Comparison of ENCODE assay signal across 29 mouse cellular contexts in the genomic region with DNA sequence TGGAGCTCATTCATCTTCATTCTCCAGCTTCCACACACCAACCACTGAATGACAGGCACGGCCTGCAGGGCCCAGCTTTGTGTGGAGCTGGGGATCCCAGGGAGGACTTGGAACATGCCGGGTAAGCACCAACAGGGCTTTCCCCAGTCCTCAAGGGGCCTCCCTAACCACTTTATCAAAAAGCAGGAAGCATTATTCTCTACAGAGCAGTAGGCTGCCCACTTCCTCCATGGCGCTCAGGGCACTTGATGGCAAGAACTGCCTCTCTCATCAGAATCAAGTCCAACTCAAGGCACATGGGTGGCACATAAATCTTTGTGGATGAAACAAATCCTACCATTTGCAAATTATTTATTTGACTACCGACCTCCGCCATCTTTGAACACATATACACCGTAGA. TPM values are rescaled to one million over a fixed set of nuclear protein-coding genes. Genes with fewer than 3 reads are reported as not detected.
"Had no signal": no experiment of that assay in that cellular context is flagged by ENCODE, and none has a peak within 500 bp of the region (broad histone marks: within the 10 kb centered on the region; RNA-seq: fewer than 3 reads in every experiment).

No protein-coding gene starts in this region.

- DNase-seq: liver, postnatal 0 days; lung, adult 2 months; lung, postnatal 14 days; lung, postnatal 36 days; retina, postnatal 1 day; right cerebral cortex, adult 18-20 months; right cerebral cortex, postnatal 25 days; right cerebral cortex, postnatal 4 days; spleen, adult 18-20 months; thymus, adult 2 months; thymus, postnatal 25 days; thymus, postnatal 4 days had no signal

- ATAC-seq: liver, postnatal 0 days; lung, postnatal 0 days; midbrain, embryonic 16.5 days had no signal

- H3K9ac ChIP-seq: liver, embryonic 15.5 days; liver, postnatal 0 days; lung, embryonic 15.5 days; midbrain, embryonic 12.5 days; neural tube, embryonic 13.5 days; neural tube, embryonic 15.5 days had no signal

- H3K4me2 ChIP-seq: liver, embryonic 15.5 days; lung, embryonic 15.5 days; midbrain, embryonic 12.5 days; neural tube, embryonic 13.5 days; neural tube, embryonic 15.5 days had no signal

- H3K9me3 ChIP-seq: liver, embryonic 15.5 days; lung, embryonic 15.5 days; midbrain, embryonic 10.5 days; midbrain, embryonic 12.5 days; neural tube, embryonic 13.5 days; neural tube, embryonic 15.5 days had no signal

- H3K27ac ChIP-seq: liver, embryonic 15.5 days; lung, embryonic 15.5 days; macrophage; midbrain, embryonic 10.5 days; midbrain, embryonic 12.5 days; neural tube, embryonic 13.5 days; neural tube, embryonic 15.5 days had no signal

- H3K4me3 ChIP-seq: liver, embryonic 15.5 days; lung, embryonic 15.5 days; midbrain, embryonic 10.5 days; midbrain, embryonic 12.5 days; myocyte; neural tube, embryonic 13.5 days; neural tube, embryonic 15.5 days had no signal

- H3K27me3 ChIP-seq: liver, embryonic 15.5 days; lung, embryonic 15.5 days; midbrain, embryonic 12.5 days; neural tube, embryonic 13.5 days; neural tube, embryonic 15.5 days had no signal

- H3K4me1 ChIP-seq: liver, embryonic 15.5 days; lung, embryonic 15.5 days; midbrain, embryonic 10.5 days; midbrain, embryonic 12.5 days; neural tube, embryonic 13.5 days; neural tube, embryonic 15.5 days had no signal

RNA-seq across cellular contexts. Expression of a gene that starts 25.8 kb away (rescaled TPM):
- total RNA-seq: megakaryocyte, adult 5-6 weeks; megakaryocyte-erythroid progenitor cell, adult 5-6 weeks had no signal
- polyA plus RNA-seq: liver, embryonic 15.5 days; liver, postnatal 0 days; lung, adult 2 months; lung, embryonic 15.5 days; lung, postnatal 0 days; macrophage; midbrain, embryonic 12.5 days; midbrain, embryonic 16.5 days; neural tube, embryonic 11.5 days; neural tube, embryonic 13.5 days; neural tube, embryonic 15.5 days; small intestine, adult 2 months; stomach, embryonic 14.5 days; stomach, embryonic 16.5 days; thymus, adult 2 months; urinary bladder, adult 2 months had no signal

RNA-seq across cellular contexts. Expression of a gene that starts 30.5 kb away (rescaled TPM):
- total RNA-seq: megakaryocyte, adult 5-6 weeks; megakaryocyte-erythroid progenitor cell, adult 5-6 weeks had no signal
- polyA plus RNA-seq: liver, embryonic 15.5 days; liver, postnatal 0 days; macrophage; small intestine, adult 2 months had no signal
